Mouse (Mus musculus) splenic B cell, adult 2 months (primary cell): ENCODE results near the gene Mcub.

Source experiments
- DNase-seq: peaks from one replicate; pipeline ENCODE4 v3.0.0-alpha.2; 2011; ENCODE audit warnings: low read depth, low spot score
- H3K27me3 ChIP-seq: 2 replicates; pipeline ENCODE4 v1.6.1; 2012; ENCODE audit warnings: mild to moderate bottlenecking, low read length, moderate library complexity, mixed read lengths; ENCODE audit not compliant: control insufficient read depth, poor library complexity, insufficient read depth, severe bottlenecking
- H3K36me3 ChIP-seq: 2 replicates; pipeline ENCODE4 v1.6.1; 2012; ENCODE audit warnings: mild to moderate bottlenecking, low read length, moderate library complexity, mixed read lengths; ENCODE audit not compliant: control insufficient read depth, poor library complexity, insufficient read depth, severe bottlenecking

The Mcub gene

DNA sequence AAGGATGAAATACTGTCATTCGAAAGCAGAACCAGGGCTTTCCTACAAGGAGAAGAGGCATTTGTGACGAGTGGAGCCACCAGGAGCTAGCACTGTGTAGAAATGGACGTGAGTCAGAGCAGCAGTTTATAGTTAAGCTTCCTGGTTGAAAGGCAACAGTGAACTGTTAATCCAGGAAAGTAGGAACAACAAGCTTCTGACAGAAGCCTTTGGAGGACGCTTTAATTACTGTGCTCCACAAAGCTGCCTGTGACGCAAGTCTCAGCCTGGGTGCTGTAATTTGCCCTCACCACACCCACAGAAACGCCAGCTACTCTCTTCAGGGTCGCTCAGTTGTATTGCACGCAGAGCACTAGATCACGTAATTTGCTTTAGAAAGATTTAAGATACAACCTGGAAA lies 33.4 kb downstream of the Mcub start:
- H3K36me3 ChIP-seq = no peaks in the 10 kb centered on the region
- no peak for DNase-seq
- H3K27me3 ChIP-seq = no peaks in the 10 kb centered on the region

- Histone ChIP-seq H3K36me3 (no peaks in the 10 kb centered on the region), H3K27me3 (no peaks in the 10 kb centered on the region)
- peak; percentile 11 for DNase-seq
These were observed 37.6 kb downstream of the Mcub start for GRCm38 (mm10) chr3:129932443-129932842.

GRCm38 (mm10) chr3:129930213-129930778 lies 39.7 kb downstream of the Mcub start:
- H3K27me3 ChIP-seq = no peaks in the 10 kb centered on the region
- no peak for DNase-seq
- no peaks in the 10 kb centered on the region for H3K36me3 ChIP-seq

DNA sequence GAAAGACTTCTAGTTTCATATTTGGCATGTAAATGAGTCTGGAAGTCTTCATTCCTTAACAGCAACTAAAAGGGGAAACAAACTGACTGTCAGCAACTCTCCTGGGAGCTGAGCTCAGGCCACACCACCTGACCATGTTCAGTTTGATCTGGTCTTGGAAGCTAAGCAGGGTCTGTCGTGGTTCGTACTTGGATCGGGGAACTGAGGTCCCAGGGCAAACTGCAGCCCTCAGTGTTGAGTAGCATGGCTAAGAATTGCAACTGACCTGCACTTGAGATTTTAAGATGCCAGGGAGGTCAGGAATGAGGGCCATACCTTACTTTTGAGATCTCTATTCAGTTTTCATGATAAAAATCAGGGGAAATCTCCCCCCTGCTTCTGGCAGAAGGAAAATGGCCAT lies 44.1 kb downstream of the Mcub start:
- no peaks in the 10 kb centered on the region for H3K36me3 ChIP-seq
- DNase-seq = no peak
- no peaks in the 10 kb centered on the region for H3K27me3 ChIP-seq

- no peaks in the 10 kb centered on the region for H3K36me3 ChIP-seq
- DNase-seq = no peak
- H3K27me3 ChIP-seq = no peaks in the 10 kb centered on the region
These were observed 46.4 kb downstream of the Mcub start for GRCm38 (mm10) chr3:129923581-129923980.

GRCm38 (mm10) chr3:129918434-129918833 lies 51.6 kb downstream of the Mcub start:
- Histone ChIP-seq H3K36me3 (no peaks in the 10 kb centered on the region), H3K27me3 (no peaks in the 10 kb centered on the region)
- DNase-seq = peak; percentile 59

DNA sequence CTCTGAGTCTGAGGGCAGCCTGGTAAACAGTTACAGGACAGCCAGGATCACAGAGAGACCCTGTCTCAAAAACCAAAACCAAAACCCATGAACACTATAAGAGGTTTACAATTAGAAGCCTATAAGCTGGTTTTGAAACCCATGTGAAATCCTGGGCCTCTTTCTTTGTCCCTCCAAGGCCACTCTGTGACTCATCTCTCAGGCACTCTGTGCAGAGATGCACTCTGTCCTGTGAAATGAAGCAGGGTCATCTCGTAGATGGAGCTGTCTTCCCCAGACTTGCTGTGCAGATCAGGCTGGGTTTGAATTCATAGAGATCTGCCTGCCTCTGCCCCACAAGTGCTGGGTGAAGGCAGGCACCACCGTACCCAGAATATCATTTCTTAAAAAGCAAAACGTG lies 52.6 kb downstream of the Mcub start:
- DNase-seq = no peak
- H3K36me3 ChIP-seq = 0 out of 2 replicates have a peak, but pooled peaks cover 2% of the 10 kb centered on the region
- H3K27me3 ChIP-seq = no peaks in the 10 kb centered on the region

GRCm38 (mm10) chr3:129913241-129913640 lies 56.8 kb downstream of the Mcub start:
- H3K36me3 ChIP-seq = peaks cover 10% of the 10 kb centered on the region; the same call in 1 of the 2 replicates
- H3K27me3 ChIP-seq = no peaks in the 10 kb centered on the region
- DNase-seq = no peak

- H3K27me3 ChIP-seq = no peaks in the 10 kb centered on the region
- DNase-seq = no peak
- peaks cover 10% of the 10 kb centered on the region; the same call in 1 of the 2 replicates for H3K36me3 ChIP-seq
These were observed 58.0 kb downstream of the Mcub start for GRCm38 (mm10) chr3:129912025-129912424.

GRCm38 (mm10) chr3:129904381-129905132 lies 65.4 kb downstream of the Mcub start:
- Histone ChIP-seq H3K36me3 (0 out of 2 replicates have a peak, but pooled peaks cover 5% of the 10 kb centered on the region), H3K27me3 (no peaks in the 10 kb centered on the region)
- DNase-seq = peak; percentile 55

GRCm38 (mm10) chr3:129903866-129904265 lies 66.1 kb downstream of the Mcub start:
- peak; percentile 32 for DNase-seq

DNA sequence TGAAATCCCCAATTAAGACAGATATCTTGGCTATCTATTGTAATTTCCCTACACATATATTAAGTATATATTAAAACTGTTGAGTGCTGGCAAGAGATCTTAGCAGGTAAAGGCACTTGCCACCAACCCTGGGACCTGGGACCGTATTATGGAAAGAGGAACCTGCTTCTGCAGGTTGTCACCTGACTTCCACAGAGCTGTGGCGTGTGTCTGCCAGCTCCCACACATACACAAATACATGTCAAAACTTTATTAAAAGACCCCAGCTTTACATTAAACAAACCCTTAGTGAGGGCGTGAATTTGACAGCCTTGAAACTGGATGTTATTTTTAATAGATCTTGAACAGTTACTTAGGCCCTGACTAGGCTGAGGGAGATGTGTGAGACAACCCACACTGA lies 66.6 kb downstream of the Mcub start:
- Histone ChIP-seq H3K27me3 (no peaks in the 10 kb centered on the region), H3K36me3 (0 out of 2 replicates have a peak, but pooled peaks cover under 1% of the 10 kb centered on the region)
- peak; percentile 68 for DNase-seq

More at GRCm38 (mm10) chr3:129903866-129904265, 66.1 kb downstream of the Mcub start:
- H3K27me3 ChIP-seq = no peaks in the 10 kb centered on the region
- 0 out of 2 replicates have a peak, but pooled peaks cover 3% of the 10 kb centered on the region for H3K36me3 ChIP-seq

- no peaks in the 10 kb centered on the region for H3K27me3 ChIP-seq
- H3K36me3 ChIP-seq = no peaks in the 10 kb centered on the region
- peak; percentile 87 for DNase-seq
These were observed 68.7 kb downstream of the Mcub start, which contains the start of gene Casp6 for GRCm38 (mm10) chr3:129901271-129901809. Gene Casp6 (plus strand): TSS chr3:129901425.

- DNase-seq = no peak
These were observed 71.1 kb downstream of the Mcub start for GRCm38 (mm10) chr3:129898886-129899285.

DNA sequence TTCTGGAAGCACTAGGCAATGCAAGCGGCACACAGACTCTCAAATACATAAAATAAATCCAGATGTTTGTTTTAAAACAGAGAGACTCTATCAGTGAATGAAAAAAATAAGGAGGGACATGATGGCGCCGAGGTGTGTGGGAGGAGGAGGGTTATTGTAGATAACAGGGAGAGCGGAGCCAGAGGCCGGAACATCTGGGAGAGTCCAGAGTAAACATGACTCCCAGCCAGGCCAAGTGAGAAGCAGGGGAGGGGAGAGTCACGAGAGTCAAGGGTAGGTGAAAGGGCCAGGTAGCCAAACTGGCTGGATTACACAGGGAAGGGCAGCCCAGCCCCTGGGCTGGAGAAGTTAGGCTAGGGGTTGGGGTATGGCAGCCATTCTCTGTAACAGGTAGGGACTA lies 73.4 kb downstream of the Mcub start:
- DNase-seq = no peak
- Histone ChIP-seq H3K27me3 (no peaks in the 10 kb centered on the region), H3K36me3 (peaks cover 4% of the 10 kb centered on the region; the same call in 1 of the 2 replicates)

More at GRCm38 (mm10) chr3:129898886-129899285, 71.1 kb downstream of the Mcub start:
- H3K36me3 ChIP-seq = no peaks in the 10 kb centered on the region
- no peaks in the 10 kb centered on the region for H3K27me3 ChIP-seq
